Mouse (Mus musculus) adipocyte (in vitro differentiated cells): ENCODE results near the gene Mzt1.
"Not testable (repeated sequence)": the region's sequence is repeated elsewhere in the genome, so short reads cannot be mapped to it uniquely, and the experiment has no call there.

Experiments used
- DNase-seq: peaks from one replicate; pipeline ENCODE4 v3.0.0-alpha.2; 2016; ENCODE audit warnings: low spot score

Mzt1 gene

DNA sequence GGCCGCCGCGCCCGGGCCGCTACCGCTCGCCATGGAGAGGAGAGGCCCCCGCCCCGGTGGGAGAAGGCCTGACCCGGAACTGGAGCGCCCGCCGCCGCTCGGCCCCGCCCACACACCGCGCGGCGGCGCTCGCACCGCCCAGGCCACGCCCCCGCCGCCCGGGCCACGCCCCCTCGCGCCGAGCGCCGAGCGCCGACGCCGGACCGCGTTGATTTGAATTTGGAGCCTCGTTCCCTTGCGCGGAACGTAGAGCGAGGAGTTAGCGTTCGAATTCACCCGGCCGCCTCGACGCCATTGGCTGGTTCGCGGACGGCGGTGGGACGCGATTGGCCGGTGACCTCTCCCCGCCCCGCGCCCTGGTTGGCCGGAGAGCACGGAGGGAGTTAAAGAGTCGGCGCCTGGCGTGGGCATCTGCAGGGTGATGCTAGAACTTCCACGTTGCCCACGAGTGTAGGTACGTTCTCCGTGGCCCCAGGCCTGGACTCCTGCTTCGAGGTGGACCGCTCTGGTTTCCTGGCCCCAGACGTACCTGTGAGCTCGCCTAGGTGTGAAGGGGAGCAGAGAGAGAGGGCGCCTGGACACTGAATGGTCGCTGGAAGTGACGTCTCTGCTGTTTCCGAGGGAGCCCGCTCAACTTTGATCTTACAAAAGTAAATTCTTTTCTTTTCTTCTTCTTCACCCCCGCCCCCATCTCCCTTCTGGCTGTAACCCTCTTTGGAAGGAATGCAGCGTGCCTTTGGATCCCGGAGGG, at the start of gene Mzt1, which contains the start of gene Bora:
Gene Mzt1, minus strand, starts transcription at position 104 of the 751 bp plus-strand sequence.
Gene Bora, plus strand, starts transcription at position 192 of the 751 bp plus-strand sequence.
- DNase-seq: peak; percentile 93

DNA sequence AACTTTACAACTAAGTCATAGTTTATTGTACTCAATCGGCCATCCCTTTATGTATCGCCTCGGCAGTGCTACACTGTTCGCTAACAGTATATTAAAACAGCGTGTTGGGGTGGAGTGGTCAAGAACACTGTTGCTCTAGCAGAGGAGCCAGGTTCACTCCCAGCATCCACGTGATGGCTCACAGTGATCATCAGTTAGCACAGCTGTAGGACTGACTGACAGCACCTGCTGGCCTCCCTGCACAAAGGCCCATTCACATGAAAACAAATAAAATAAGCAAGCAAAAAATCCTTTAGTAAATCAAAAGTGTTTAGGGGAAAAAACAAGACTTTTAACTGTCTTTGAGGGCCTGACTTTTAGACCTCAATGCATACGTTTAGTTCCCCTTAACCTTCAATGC, 43.0 kb upstream of the Mzt1 start:
- DNase-seq: no peak

DNA sequence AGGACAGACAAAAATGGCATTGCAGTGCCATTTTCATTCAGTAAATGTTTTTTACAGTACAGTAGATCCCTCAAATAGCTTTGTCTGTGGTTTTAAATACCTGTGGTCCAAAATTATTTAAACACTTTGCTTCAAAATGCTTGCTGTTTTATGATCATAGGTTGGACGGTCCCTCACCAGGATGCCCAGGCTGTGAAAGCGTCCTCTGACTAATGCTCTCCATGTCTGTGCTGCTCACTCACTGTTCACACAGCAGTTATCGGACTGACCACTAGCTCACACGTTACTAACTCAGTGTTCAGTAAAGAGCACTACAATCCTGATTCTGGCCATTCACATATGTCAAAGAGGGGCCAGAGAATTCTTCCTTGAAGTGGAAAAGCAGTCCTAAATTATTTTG, 25.2 kb upstream of the Mzt1 start:
- DNase-seq: no peak

DNA sequence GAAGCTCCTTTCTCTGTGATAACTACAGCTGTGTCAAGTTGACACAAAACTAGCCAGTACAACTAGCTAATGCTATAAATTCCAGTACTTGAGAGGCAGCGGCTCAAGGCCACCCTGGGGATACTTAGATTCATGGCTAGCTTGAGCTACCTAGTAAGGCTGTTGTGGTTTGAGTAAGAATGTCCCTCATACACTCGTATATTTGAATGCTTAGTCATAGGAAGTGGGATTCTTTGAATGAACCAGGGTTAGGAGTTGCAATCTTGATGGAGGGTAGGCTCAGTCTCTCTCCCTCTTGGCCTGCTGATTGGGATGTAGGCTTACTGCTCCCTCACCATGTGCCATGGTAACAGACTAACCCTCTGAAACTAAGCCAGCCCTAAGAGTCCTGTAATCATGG, 17.2 kb upstream of the Mzt1 start:
- no peak for DNase-seq

DNA sequence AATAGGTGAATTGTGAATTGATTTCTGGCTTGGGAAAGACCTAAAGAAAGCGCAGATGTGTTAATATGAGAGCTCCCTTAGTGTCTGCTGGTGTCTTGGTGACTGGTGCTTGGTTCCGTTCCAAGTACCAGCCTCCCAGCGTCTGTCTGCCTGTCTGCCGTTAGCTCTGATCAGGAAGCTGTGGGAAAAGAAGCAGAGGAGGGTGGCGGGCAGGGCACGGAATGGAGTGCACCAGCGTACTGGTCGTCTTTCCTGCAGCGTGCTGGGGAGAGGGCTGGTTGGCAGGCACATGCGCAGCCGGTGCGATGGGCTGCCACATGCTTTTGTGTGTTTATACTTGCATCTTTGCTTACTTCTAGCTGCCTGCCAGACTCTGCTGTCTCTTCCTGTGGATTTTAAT, 14.7 kb upstream of the Mzt1 start:
- DNase-seq: no peak

DNA sequence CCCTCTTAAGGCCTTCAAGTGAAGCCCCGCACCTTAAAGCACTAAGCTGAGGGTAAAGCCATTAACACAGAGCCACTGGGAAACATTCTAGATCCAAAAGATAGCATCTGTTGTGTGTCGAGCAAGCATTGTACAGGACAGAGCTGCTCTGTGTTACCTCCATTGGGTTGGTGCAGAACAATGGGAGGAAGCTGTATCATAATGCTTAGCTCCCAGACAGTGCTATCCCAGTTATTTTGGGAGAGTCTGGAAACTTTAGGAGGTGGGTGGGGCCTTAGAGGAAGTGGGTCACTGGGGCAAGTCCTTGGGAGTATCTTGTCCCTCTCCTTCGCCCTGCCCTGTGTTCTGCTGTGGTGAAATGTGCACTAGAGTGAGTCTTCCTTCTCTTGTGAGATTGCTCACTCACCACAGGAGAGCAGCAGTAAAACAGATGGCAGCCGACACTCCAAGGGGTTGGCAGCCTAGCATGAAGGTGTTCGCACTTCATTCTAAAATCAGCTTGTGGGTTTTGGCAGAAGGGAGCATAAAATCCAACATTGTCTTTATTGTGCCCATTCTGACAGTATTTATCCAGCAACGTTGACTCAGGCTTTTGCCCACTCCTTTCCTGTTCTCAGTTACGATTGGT, 13.1 kb upstream of the Mzt1 start:
- DNase-seq: no peak

DNA sequence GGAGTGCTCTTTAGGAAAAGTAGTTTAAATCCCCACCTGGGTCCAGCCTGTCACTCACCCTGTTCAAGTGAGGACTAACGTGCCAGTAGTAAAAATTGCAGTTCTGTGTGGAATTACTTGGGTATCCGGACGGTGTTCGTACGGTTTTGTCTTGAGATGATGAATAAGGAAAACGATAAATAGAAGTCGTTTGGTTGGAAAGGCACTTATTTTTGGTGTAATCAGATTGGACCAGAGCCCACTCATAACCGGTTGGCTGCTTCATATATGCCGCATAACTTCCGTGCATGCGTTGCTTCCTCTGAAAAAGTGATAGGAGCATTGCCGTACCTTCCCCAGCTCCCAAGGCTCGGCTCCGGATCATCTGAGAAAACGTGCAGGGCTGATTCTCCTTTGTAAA, 848 bp upstream of the Mzt1 start:
- peak; percentile 16 for DNase-seq

DNA sequence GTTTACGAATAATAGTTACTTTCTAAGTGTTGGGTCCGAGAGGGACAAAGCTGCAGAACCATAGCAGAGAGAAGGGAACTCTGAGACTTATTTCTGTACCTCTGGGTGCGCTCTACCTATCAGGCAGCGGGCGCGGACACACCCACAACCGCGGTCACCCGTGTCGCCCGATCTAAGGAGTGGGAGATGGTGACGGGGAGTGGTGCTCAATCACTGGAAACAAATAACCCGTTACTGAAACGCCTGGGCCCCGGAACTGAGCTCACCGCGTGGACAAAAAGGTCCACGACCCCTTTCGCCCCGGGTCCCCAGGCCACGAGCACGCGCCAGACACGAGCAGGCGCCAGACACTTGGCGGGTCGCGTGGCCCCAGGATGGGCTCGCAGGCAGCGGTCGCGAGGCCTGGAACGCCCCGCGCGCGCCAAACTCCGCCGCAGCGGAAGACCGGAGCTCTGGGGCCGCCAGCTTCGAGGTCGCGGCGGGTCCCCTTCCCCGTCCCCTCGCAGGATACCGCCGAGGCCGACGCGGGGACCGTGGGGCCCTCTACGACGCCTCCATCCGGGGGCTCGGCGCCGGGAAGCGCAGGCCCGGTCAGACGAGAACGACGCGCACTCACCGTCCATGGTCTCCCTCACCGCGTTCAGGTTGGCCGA, 430 bp downstream of the Mzt1 start:
- peak; percentile 17 for DNase-seq

DNA sequence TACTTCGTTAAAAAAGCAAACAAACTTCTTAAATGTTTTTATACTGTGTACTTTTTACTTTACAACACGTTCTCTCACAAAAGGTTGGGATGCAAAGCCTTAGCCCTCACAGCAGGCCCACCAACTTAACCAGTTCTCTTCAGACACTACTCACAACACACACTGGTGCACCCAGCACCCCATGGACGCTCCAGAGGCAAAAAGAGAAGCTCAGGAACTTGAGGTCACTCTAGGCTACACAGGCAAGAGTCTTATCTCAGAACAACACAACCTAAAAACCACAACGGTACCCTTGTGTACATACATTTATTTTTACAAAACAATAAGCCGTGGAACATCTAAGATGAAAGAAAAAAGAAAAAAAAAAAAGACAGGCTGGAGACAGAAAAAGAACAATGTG, 1.2 kb downstream of the Mzt1 start:
- DNase-seq: no peak

DNA sequence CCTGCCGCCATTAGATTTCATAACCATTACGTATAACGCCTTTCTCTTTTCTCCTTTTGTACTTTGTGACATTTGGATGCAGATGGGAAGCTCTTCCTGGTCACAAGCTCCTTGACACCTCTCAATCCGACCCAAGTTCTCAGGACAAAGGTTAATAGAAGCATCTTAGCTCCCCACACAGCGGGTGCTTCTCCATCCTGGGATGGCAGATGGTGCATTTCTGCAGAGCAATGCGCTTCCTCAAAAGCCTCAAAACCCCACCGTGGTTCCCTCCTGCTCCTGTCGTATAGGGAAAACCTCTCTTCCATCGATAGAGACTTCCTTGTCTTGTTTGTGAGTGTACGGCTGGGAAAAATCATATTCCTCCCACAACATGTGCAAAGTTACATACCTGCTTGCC, 1.8 kb downstream of the Mzt1 start:
- DNase-seq: no peak

DNA sequence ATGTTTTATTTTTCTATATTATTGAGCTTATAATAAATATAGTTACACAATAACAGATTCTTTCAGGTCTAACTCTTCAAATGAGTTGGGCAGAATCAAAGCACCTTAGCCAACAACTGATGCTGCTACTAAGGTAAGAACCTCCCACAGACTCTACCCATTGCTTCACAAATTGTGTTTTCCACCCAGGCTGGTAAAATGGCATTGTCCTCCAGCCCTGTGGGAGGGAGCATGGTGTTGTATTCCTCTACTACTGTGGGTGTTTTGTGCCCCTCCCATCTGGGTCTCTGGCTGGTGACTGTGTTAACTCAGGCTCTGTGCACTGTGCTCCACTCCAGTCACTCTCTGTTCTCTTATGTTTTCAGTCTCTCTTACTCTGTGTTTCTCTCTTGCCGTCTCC, 2.4 kb downstream of the Mzt1 start:
- DNase-seq: no peak

DNA sequence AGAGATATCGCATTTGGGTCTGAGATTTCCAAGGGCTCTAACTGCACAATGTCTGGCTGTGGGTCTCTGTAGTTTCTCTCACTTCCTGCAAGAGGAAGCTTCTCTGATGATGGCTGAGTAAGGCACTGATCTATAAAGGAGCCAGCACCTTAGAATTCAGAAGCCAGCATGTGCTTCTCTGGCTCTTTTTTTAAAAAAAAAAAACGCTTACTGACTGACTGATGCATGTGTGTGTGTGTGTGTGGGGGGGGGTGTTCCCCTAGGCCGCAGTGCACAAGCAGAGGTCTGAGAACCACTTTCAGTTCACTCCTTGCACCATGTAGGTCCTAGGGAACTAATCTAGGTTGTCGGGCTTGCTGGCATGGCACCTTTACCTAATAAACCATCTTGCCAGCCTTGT, 4.5 kb downstream of the Mzt1 start:
- DNase-seq: no peak

DNA sequence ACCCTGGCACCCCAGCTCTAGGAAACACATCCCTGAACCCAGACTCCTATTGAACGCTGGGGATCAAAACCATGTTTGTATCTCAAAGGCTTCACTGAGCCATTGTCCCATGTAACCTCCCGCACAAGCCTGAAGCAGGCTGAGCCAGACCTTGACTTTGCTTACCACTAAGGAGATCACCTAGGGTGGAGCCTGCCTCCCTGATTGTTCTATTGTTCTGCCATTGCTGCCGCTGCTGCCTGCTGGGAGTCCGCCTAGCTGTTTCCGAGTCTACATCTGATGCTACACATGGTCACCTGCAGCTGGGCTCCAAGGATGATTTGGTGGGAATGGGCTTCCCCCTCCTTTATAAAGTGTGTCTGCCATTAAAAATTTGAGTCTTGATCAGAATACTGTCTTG, 6.6 kb downstream of the Mzt1 start:
- DNase-seq: not testable (repeated sequence)

DNA sequence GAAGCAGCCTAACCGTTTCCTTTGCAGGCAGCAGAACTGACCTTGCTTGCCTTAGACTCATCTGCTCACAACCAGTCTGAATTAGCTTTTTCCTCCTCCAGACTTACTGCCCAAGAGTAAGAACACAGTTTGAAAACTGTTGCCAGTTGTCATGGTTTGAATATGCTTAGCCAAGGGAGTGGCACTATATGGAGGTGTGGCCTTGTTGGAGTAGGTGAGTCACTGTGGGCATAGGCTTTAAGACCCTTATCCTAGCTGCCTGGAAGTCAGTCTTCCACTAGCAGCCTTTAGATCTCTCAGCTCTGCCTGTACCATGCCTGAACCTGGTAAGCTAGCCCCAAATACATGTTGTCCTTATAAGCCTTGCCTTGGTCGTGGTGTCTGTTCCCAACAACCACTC, 8.2 kb downstream of the Mzt1 start:
- DNase-seq: no peak

DNA sequence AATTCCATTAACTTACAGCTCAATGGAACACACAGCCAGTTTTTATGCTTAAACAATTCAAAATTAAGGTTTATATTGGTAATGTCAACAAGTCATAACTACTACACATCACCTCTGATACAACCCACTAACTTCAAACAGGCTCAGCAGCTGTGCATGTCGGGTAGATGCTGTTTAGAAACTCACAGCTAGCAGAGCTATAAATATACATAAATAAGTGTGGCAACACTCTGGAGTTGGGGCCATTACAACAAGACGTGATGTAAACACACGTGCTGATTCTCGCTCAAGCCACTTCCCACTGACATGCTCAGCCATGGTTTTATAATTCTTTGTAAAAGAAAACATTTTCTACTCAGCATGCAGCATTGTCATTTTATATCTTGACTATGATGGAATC, 9.9 kb downstream of the Mzt1 start:
- no peak for DNase-seq

DNA sequence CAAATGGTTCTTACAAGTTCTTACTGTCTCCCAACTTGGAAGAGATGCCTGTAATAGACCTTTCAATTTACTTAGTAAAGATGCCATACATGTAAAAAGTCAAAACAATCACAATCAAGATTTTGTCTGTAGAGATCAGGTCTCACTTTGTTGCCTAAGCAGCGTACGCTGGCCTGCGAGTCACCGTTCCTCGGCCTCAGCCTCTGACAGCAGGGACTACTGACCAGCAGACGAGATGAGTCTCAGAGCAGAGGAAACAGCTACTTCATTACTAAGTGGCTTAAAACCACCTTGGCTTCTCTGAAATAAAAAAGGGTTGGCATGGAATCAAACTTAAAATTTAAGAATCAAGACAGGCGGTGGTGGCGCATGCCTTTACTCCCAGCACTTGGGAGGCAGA, 11.1 kb downstream of the Mzt1 start:
- not testable (repeated sequence) for DNase-seq

DNA sequence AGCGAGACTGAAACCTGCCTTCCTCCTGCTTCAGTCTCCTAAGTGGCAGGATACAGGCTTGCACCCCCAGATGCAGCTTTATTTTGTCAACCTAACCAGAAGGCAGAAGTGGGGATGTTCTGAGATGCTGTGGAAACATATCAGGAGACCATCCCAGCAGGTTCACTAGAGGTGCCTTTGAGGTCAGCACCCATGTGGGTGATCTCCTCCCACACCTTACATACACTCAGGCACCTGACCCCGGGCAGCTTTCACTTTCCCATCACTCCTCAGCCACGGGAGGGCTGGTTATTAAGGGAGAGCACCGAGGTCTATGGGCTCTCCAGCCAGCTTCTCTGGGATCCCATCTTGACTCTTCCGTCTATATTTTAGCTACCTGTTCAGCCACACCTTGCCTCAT, 13.3 kb downstream of the Mzt1 start:
- no peak for DNase-seq

DNA sequence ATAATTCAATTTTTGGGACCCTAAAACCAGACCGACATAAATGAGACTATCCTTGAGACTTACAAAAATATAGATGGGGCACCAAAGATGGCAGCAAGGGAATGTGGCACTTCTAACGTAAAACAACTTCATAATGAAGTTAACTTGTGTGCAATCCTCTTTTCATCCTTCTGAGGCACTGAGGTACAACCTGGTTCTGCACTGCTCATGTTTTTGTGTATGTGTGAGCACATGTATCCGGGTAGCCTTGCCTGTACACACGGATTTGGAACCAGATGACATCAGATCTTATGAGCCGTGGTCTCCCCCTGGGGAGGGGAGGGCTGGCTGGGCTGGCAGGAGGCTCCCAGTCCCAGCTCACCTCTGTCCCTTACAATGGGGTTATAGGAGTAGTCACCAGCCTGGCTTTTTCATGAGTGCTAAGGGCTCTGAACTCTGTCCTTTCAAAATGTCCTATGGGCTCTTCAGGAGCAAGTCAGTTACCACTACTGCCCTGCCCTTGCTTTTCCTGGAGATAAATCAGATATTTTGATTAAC, 14.5 kb downstream of the Mzt1 start:
- no peak for DNase-seq

DNA sequence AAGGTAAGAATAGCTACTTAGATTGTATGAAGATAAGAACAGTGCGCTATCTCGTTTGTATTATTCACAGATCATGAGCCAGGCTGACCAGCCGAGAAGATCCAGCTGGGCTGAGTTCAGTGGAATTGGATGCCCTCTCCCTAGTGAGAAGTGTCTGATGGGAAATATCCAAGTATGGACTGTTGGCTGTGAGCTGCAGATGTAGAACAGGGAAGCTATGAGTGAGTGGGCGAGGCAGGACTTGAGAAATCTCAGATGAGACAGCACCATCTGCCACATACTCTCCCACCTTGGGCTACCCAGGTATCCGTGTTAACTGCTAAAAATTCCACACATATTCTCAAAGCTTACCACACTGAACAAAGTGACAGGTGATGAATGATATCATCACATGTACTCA, 15.9 kb downstream of the Mzt1 start:
- no peak for DNase-seq

DNA sequence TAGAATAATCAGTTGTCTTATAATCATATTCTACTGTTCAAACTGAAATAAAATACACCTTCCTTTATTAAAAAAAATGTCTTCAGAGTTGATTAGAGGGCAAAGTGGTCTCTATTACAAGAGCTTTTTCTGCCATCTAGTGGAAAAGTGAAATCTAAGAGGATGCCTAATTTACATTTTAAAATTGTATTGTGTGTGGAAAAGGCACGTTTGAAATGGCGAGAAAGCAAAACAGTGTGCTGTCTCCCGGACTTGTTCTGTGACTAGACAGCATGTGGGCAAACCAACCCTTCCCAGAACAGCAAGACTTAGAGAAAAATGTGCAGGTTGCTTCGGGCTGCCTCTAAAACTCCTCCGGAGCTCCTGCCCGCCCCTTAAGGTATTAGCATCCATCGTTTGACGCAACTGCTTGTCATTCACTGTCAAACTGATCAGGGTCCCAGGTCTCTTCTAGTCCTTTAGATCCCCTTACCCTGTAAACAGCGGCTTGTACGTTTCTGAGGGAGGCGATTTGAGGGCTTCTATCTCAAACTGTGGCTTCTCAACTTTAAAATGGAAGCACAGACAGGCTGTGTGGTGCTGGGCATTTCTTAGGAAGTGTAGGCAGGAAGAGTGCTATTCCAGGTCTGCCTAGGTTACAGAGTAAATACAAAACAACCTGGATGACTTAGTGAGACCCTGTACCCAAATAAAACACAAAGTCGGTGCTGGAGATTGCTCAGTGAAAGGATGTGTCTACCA, 23.4 kb downstream of the Mzt1 start:
- DNase-seq: no peak

DNA sequence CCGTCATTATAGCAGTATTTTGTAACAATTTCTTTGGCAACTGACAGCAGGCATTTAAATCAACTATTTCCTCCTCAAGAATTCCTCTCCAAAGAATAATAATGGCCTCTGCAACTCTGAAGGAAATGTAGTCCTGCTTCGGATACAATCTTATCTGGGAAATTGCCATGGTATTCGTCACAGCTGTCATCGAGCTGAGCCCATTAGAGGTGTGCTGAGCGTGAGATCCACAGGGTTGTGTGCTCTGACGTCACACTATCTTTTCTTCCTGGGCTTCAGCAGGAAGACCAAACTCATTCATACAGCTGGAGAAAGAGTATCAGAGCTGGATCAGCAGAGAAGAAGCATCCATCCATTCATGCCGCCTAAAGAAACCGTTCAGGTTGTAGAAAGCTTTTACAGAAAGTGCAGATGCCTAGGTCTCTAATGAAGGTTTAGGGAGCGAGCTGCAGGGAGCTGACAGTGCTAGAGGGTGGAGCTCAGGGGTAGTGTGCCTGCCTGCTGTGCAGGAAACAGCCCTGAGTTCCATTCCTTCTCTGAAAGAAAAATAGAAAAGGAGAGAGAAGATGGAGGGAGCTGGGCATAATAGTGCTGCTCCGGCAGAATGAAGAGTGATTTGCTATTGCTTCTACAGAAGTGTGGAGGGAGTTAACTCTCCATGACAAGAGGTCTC, 26.7 kb downstream of the Mzt1 start:
- DNase-seq: no peak

DNA sequence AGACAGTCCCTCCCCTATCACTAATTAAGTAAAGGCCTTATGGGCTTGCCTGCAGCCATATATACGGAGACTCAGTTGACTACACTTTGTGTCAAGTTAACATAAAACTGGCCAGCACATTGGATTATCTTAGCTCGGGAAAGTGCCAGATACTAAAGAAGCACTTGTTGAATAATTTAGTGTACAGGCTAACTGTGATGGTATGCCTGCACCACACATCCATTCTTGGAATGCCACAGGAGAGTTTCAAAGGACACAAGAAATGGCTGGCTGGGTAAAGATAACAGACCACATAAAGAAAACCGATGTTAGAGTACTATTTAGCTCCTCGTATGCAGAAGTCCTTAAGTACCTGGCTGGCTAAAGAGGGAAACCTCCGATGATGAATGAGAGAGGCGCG, 27.2 kb downstream of the Mzt1 start:
- no peak for DNase-seq
